Comparison of ENCODE assay signal across 9 mouse cellular contexts in genomic region chr15:91017261-91018160, GRCm38 (mm10). TPM values are rescaled to one million over a fixed set of nuclear protein-coding genes. Genes with fewer than 3 reads are reported as not detected.
DNase-seq lines count a peak whose midpoint lies in the region; ATAC-seq lines count a peak whose summit lies in the region.
"Had no signal": no experiment of that assay in that cellular context is flagged by ENCODE, and none has a peak within 500 bp of the region (broad histone marks: within the 10 kb centered on the region; RNA-seq: fewer than 3 reads in every experiment).

No protein-coding gene starts in this region.

- WGBS in embryonic facial prominence, embryonic 13.5 days = 39% methylated on average over 23 of the region's 23 CpGs
- 69% methylated on average over 23 of the region's 23 CpGs for WGBS in limb, embryonic 13.5 days

- peaks cover 5% of the 10 kb centered on the region; the same call in 1 of the 2 replicates for H3K9me3 ChIP-seq in embryonic facial prominence, embryonic 13.5 days
- H3K9me3 ChIP-seq in limb, embryonic 13.5 days = no peaks in the 10 kb centered on the region

- peaks cover 20% of the 10 kb centered on the region for H3K4me1 ChIP-seq in embryonic facial prominence, embryonic 13.5 days
- peaks cover 12% of the 10 kb centered on the region for H3K4me1 ChIP-seq in limb, embryonic 13.5 days

- H3K4me3 ChIP-seq in embryonic facial prominence, embryonic 13.5 days = no peak overlapping the region
- no peak overlapping the region for H3K4me3 ChIP-seq in limb, embryonic 13.5 days

- peak overlapping the region; percentile 19 for H3K4me2 ChIP-seq in embryonic facial prominence, embryonic 13.5 days
- H3K4me2 ChIP-seq in limb, embryonic 13.5 days (replicated peaks) = no peak overlapping the region

- H3K27ac ChIP-seq in embryonic facial prominence, embryonic 13.5 days = no peak overlapping the region; the same call in 1 of the 2 replicates
- H3K27ac ChIP-seq in limb, embryonic 13.5 days = no peak overlapping the region

- H3K27me3 ChIP-seq in embryonic facial prominence, embryonic 13.5 days = no peaks in the 10 kb centered on the region
- no peaks in the 10 kb centered on the region for H3K27me3 ChIP-seq in limb, embryonic 13.5 days

- peak; percentile 33 to 52 for DNase-seq in layer of hippocampus, postnatal 10 days (ENCODE audit: low spot score in 2 of 2)
- no peak for DNase-seq in layer of hippocampus, postnatal 25 days (ENCODE audit: extremely low spot score in 1 of 2, low spot score in 1 of 2)
- peak; percentile 52 for DNase-seq in retina, postnatal 7 days (ENCODE audit: low read depth, low spot score)
- DNase-seq in spleen, adult 12 weeks (ENCODE audit: low spot score) = no peak
- no peak for DNase-seq in left cerebral cortex, adult 18-20 months (ENCODE audit: low spot score in 2 of 2)
- DNase-seq: thymus, postnatal 25 days had no signal

- no peak for ATAC-seq in embryonic facial prominence, embryonic 13.5 days (ENCODE audit: insufficient number of reproducible peaks, insufficient read depth, low FRiP score, low TSS enrichment, low read depth)
- peak; percentile 34; the same call in 1 of the 2 replicates for ATAC-seq in limb, embryonic 13.5 days (ENCODE audit: low FRiP score, low read depth)
- no peak for ATAC-seq in cerebellum, adult (ENCODE audit: insufficient number of reproducible peaks, low FRiP score, low TSS enrichment)

- H3K36me3 ChIP-seq in embryonic facial prominence, embryonic 13.5 days = no peaks in the 10 kb centered on the region
- H3K36me3 ChIP-seq in limb, embryonic 13.5 days = no peaks in the 10 kb centered on the region

- no peak overlapping the region for H3K9ac ChIP-seq in embryonic facial prominence, embryonic 13.5 days
- no peak overlapping the region for H3K9ac ChIP-seq in limb, embryonic 13.5 days

RNA-seq across cellular contexts. Expression of gene Kif21a, which starts 32.2 kb away (rescaled TPM):
- 10 to 100 TPM; 74.5 to 75.6 TPM for total RNA-seq in layer of hippocampus, postnatal 10 days (2021)
- 100 to 1,000 TPM; 104 to 113 TPM for total RNA-seq in layer of hippocampus, postnatal 25 days (2021)
- polyA plus RNA-seq in embryonic facial prominence, embryonic 13.5 days (2015; fragmentation: Nextera tagmentation; extraction: Ambion mirVana) = 7.9 and 8.9 TPM in 2 replicates
- 6.7 and 7.3 TPM in 2 replicates for polyA plus RNA-seq in limb, embryonic 13.5 days (2015; fragmentation: Nextera tagmentation; extraction: Ambion mirVana)
- 100 to 1,000 TPM; 145 TPM for total RNA-seq in left cerebral cortex, adult 18-20 months (2021)

Comparison
In these comparisons a context has a peak if more than half of its experiments do, and no peak if none do; other contexts are left out.
1. DNase-seq: peak in layer of hippocampus, postnatal 10 days (2 of 2) and retina, postnatal 7 days (single experiment); none in layer of hippocampus, postnatal 25 days (0 of 2), spleen, adult 12 weeks (single experiment) and left cerebral cortex, adult 18-20 months (0 of 2).